Comparison of ENCODE assay signal across 13 mouse cellular contexts in genomic region chr9:43321951-43322350, GRCm38 (mm10). TPM values are rescaled to one million over a fixed set of nuclear protein-coding genes. Genes with fewer than 3 reads are reported as not detected.
"Had no signal": no experiment of that assay in that cellular context is flagged by ENCODE, and none has a peak within 500 bp of the region (broad histone marks: within the 10 kb centered on the region; RNA-seq: fewer than 3 reads in every experiment).

No protein-coding gene starts in this region.

- DNase-seq: lung, adult 18-20 months; lung, embryonic 14.5 days; lung, postnatal 10 days; lung, postnatal 4 days; right cerebral cortex, adult 18-20 months; right cerebral cortex, postnatal 25 days; right cerebral cortex, postnatal 4 days; spleen, adult 18-20 months; thymus, adult 18-20 months; thymus, postnatal 14 days; thymus, postnatal 36 days had no signal

RNA-seq across cellular contexts. Expression of gene Trim29, which starts 11.3 kb away (rescaled TPM):
- total RNA-seq: megakaryocyte, adult 5-6 weeks; megakaryocyte-erythroid progenitor cell, adult 5-6 weeks had no signal
